Mouse (Mus musculus): ENCODE results near the gene Necap2. TPM values are rescaled to one million over a fixed set of nuclear protein-coding genes. Genes with fewer than 3 reads are reported as not detected.

Gene Necap2
- polyA plus RNA-seq, 1 experiment from 2014 or later = 110 TPM

GRCm38 (mm10) chr4:141072502-141072901 lies 5.7 kb downstream of the Necap2 start:
- H3K9me3 ChIP-seq = no peaks in the 10 kb centered on the region
- H3K4me3 ChIP-seq = no peak overlapping the region
- WGBS = 86% methylated on average over 11 of the region's 11 CpGs
- no peak overlapping the region for H3K4me2 ChIP-seq
- no peak overlapping the region for H3K27ac ChIP-seq
- no peaks in the 10 kb centered on the region for H3K27me3 ChIP-seq
- peaks cover 45% of the 10 kb centered on the region for H3K4me1 ChIP-seq
- H3K36me3 ChIP-seq = peaks cover 53% of the 10 kb centered on the region
- no peak overlapping the region for H3K9ac ChIP-seq
- ATAC-seq (ENCODE audit: borderline replicate concordance, extremely low read depth, low FRiP score, low TSS enrichment) = no peak

- no peaks in the 10 kb centered on the region for H3K27me3 ChIP-seq
- no peak overlapping the region for H3K27ac ChIP-seq
- no peak for ATAC-seq (ENCODE audit: borderline replicate concordance, extremely low read depth, low FRiP score, low TSS enrichment)
- peaks cover 70% of the 10 kb centered on the region for H3K36me3 ChIP-seq
- no peak overlapping the region for H3K4me3 ChIP-seq
- H3K9ac ChIP-seq = no peak overlapping the region
- H3K9me3 ChIP-seq = no peaks in the 10 kb centered on the region
- peaks cover 53% of the 10 kb centered on the region for H3K4me1 ChIP-seq
- H3K4me2 ChIP-seq = no peak overlapping the region
- 53% methylated on average over 4 of the region's 4 CpGs for WGBS
Measured at GRCm38 (mm10) chr4:141069731-141070130, 8.4 kb downstream of the Necap2 start.

GRCm38 (mm10) chr4:141068655-141069054 lies 9.5 kb downstream of the Necap2 start:
- H3K4me1 ChIP-seq = peaks cover 47% of the 10 kb centered on the region
- no peak overlapping the region for H3K9ac ChIP-seq
- no peaks in the 10 kb centered on the region for H3K9me3 ChIP-seq
- no peak overlapping the region for H3K4me2 ChIP-seq
- no peak overlapping the region for H3K4me3 ChIP-seq
- WGBS = 79% methylated on average over 8 of the region's 8 CpGs
- no peak for ATAC-seq (ENCODE audit: borderline replicate concordance, extremely low read depth, low FRiP score, low TSS enrichment)
- peaks cover 70% of the 10 kb centered on the region for H3K36me3 ChIP-seq
- 0 out of 2 replicates have a peak overlapping the region, but pooled peaks have one; percentile 91 for H3K27ac ChIP-seq
- no peaks in the 10 kb centered on the region for H3K27me3 ChIP-seq

- Histone ChIP-seq H3K9ac (no peak overlapping the region), H3K4me2 (0 out of 2 replicates have a peak overlapping the region, but pooled peaks have one; percentile 1), H3K36me3 (peaks cover 61% of the 10 kb centered on the region), H3K9me3 (no peaks in the 10 kb centered on the region), H3K27ac (peak overlapping the region; percentile 91), H3K4me3 (no peak overlapping the region), H3K27me3 (no peaks in the 10 kb centered on the region), H3K4me1 (peaks cover 43% of the 10 kb centered on the region)
- 59% methylated on average over 9 of the region's 9 CpGs for WGBS
- no peak for ATAC-seq (ENCODE audit: borderline replicate concordance, extremely low read depth, low FRiP score, low TSS enrichment)
Measured at GRCm38 (mm10) chr4:141067516-141068046, 10.6 kb downstream of the Necap2 start.

- peaks cover 43% of the 10 kb centered on the region for H3K4me1 ChIP-seq
- peak overlapping the region; percentile 19; the same call in 1 of the 2 replicates for H3K9ac ChIP-seq
- peaks cover 56% of the 10 kb centered on the region for H3K36me3 ChIP-seq
- H3K27ac ChIP-seq = peak overlapping the region; percentile 91
- peak overlapping the region; percentile 1; the same call in 1 of the 2 replicates for H3K4me2 ChIP-seq
- no peaks in the 10 kb centered on the region for H3K27me3 ChIP-seq
- ATAC-seq (ENCODE audit: borderline replicate concordance, extremely low read depth, low FRiP score, low TSS enrichment) = peak; percentile 69
- WGBS = 38% methylated on average over 12 of the region's 12 CpGs
- no peak overlapping the region for H3K4me3 ChIP-seq
- H3K9me3 ChIP-seq = no peaks in the 10 kb centered on the region
Measured at GRCm38 (mm10) chr4:141066709-141067515, 11.2 kb downstream of the Necap2 start.

GRCm38 (mm10) chr4:141065123-141065522 lies 13.0 kb downstream of the Necap2 start:
- Histone ChIP-seq H3K27me3 (no peaks in the 10 kb centered on the region), H3K9ac (no peak overlapping the region), H3K4me2 (no peak overlapping the region), H3K9me3 (no peaks in the 10 kb centered on the region), H3K4me3 (no peak overlapping the region), H3K36me3 (peaks cover 40% of the 10 kb centered on the region), H3K27ac (no peak overlapping the region), H3K4me1 (peaks cover 52% of the 10 kb centered on the region)
- no peak for ATAC-seq (ENCODE audit: borderline replicate concordance, extremely low read depth, low FRiP score, low TSS enrichment)
- 9% methylated on average over 8 of the region's 8 CpGs for WGBS

- Histone ChIP-seq H3K9ac (no peak overlapping the region), H3K27me3 (no peaks in the 10 kb centered on the region), H3K4me2 (no peak overlapping the region), H3K4me1 (peaks cover 55% of the 10 kb centered on the region), H3K9me3 (no peaks in the 10 kb centered on the region), H3K27ac (no peak overlapping the region), H3K4me3 (no peak overlapping the region), H3K36me3 (peaks cover 35% of the 10 kb centered on the region)
- 84% methylated on average over 4 of the region's 4 CpGs for WGBS
- ATAC-seq (ENCODE audit: borderline replicate concordance, extremely low read depth, low FRiP score, low TSS enrichment) = no peak
Measured at GRCm38 (mm10) chr4:141064104-141064659, 14.0 kb downstream of the Necap2 start.

GRCm38 (mm10) chr4:141060426-141061301 lies 17.5 kb downstream of the Necap2 start, which contains the start of gene Crocc:
Gene Crocc, minus strand, starts transcription at chr4:141060550.
- Histone ChIP-seq H3K4me2 (peak within 1 kb of the TSS; percentile 79), H3K27me3 (no peaks in the 10 kb centered on the region), H3K4me3 (peak within 1 kb of the TSS; percentile 72), H3K4me1 (peaks cover 27% of the 10 kb centered on the region), H3K9me3 (no peaks in the 10 kb centered on the region), H3K9ac (peak within 1 kb of the TSS; percentile 79), H3K36me3 (peaks cover 18% of the 10 kb centered on the region; the same call in 1 of the 2 replicates), H3K27ac (peak within 1 kb of the TSS; percentile 93)
- WGBS = under 1% methylated on average over 77 of the region's 77 CpGs
- ATAC-seq (ENCODE audit: borderline replicate concordance, extremely low read depth, low FRiP score, low TSS enrichment) = peak; percentile 97

- no peaks in the 10 kb centered on the region for H3K27me3 ChIP-seq
- H3K27ac ChIP-seq = peak overlapping the region; percentile 93
- ATAC-seq (ENCODE audit: borderline replicate concordance, extremely low read depth, low FRiP score, low TSS enrichment) = no peak
- 0 out of 2 replicates have a peak, but pooled peaks cover 15% of the 10 kb centered on the region for H3K36me3 ChIP-seq
- WGBS = 2% methylated on average over 32 of the region's 32 CpGs
- H3K4me2 ChIP-seq = peak overlapping the region; percentile 79
- peaks cover 23% of the 10 kb centered on the region for H3K4me1 ChIP-seq
- no peaks in the 10 kb centered on the region for H3K9me3 ChIP-seq
- peak overlapping the region; percentile 72 for H3K4me3 ChIP-seq
- peak overlapping the region; percentile 79 for H3K9ac ChIP-seq
Measured at GRCm38 (mm10) chr4:141059616-141060425, 18.3 kb downstream of the Necap2 start.

GRCm38 (mm10) chr4:141058835-141059234 lies 19.3 kb downstream of the Necap2 start:
- H3K4me2 ChIP-seq = 0 out of 2 replicates have a peak overlapping the region, but pooled peaks have one; percentile 79
- no peak for ATAC-seq (ENCODE audit: borderline replicate concordance, extremely low read depth, low FRiP score, low TSS enrichment)
- no peak overlapping the region for H3K27ac ChIP-seq
- H3K4me3 ChIP-seq = no peak overlapping the region
- H3K36me3 ChIP-seq = 0 out of 2 replicates have a peak, but pooled peaks cover 15% of the 10 kb centered on the region
- H3K4me1 ChIP-seq = peaks cover 26% of the 10 kb centered on the region
- H3K9me3 ChIP-seq = no peaks in the 10 kb centered on the region
- 67% methylated on average over 9 of the region's 9 CpGs for WGBS
- H3K9ac ChIP-seq = no peak overlapping the region
- no peaks in the 10 kb centered on the region for H3K27me3 ChIP-seq
